8 mouse cellular contexts compared by ENCODE assay signal in genomic region chr1:93114713-93115463, GRCm38 (mm10). TPM values are rescaled to one million over a fixed set of nuclear protein-coding genes. Genes with fewer than 3 reads are reported as not detected.
DNase-seq lines count a peak whose midpoint lies in the region; ATAC-seq and TF ChIP-seq lines count a peak whose summit lies in the region.

No protein-coding gene starts in this region.

- TF ChIP-seq EP300 in liver, postnatal 0 days (IDR thresholded peaks at IDR 0.05; ENCODE audit: low read depth) = no peak

- no peak overlapping the region for H3K27ac ChIP-seq in embryonic fibroblast, embryonic 13.5 days (ENCODE audit: insufficient read depth, low read length)
- no peak overlapping the region for H3K27ac ChIP-seq in liver, postnatal 0 days (ENCODE audit: low read depth)
- no peak overlapping the region for H3K27ac ChIP-seq in olfactory bulb, adult 2 months (ENCODE audit: insufficient read depth, low read depth, low read length)

- no peak overlapping the region for H3K9ac ChIP-seq in liver, postnatal 0 days (replicated peaks)

- H3K27me3 ChIP-seq in liver, postnatal 0 days (ENCODE audit: insufficient read depth, low read length) = no peaks in the 10 kb centered on the region

- peak; percentile 42; the same call in 1 of the 2 replicates for TF ChIP-seq POLR2A in brain, embryonic 14.5 days (IDR thresholded peaks at IDR 0.05; ENCODE audit: borderline replicate concordance, extremely low read depth, insufficient read depth, insufficient read length, poor library complexity, severe bottlenecking)
- TF ChIP-seq POLR2A in embryonic fibroblast, embryonic 13.5 days (IDR thresholded peaks at IDR 0.05; ENCODE audit: low read depth, low read length) = no peak
- no peak for TF ChIP-seq POLR2A in olfactory bulb, adult 2 months (IDR thresholded peaks at IDR 0.05; ENCODE audit: insufficient read depth, low read depth, low read length)

- peak overlapping the region; percentile 53 for H3K4me2 ChIP-seq in liver, postnatal 0 days (ENCODE audit: low read depth, low read length)

- 27% methylated on average over 21 of the region's 21 CpGs for WGBS in large intestine, adult 2 months
- WGBS in liver, postnatal 0 days (ENCODE audit: insufficient replicate concordance) = 31% methylated on average over 21 of the region's 21 CpGs
- WGBS in olfactory bulb, adult 2 months = 28% methylated on average over 21 of the region's 21 CpGs

- peak; percentile 44; the same call in 1 of the 2 replicates for ATAC-seq in liver, postnatal 0 days

- peak overlapping the region; percentile 40 for H3K4me3 ChIP-seq in embryonic fibroblast, embryonic 13.5 days (ENCODE audit: insufficient read depth, low read length)
- H3K4me3 ChIP-seq in liver, postnatal 0 days (ENCODE audit: low read depth, low read length) = 0 out of 2 replicates have a peak overlapping the region, but pooled peaks have one; percentile 7
- peak overlapping the region; percentile 42 for H3K4me3 ChIP-seq in olfactory bulb, adult 2 months (ENCODE audit: insufficient read depth, low read depth, low read length)

- no peaks in the 10 kb centered on the region for H3K36me3 ChIP-seq in liver, postnatal 0 days (replicated peaks; ENCODE audit: insufficient read depth, low read length)

- no peak for TF ChIP-seq CTCF in brain, embryonic 14.5 days (IDR thresholded peaks at IDR 0.05; ENCODE audit: borderline replicate concordance, extremely low read depth, insufficient read depth, insufficient read length)
- no peak for TF ChIP-seq CTCF in embryonic fibroblast, embryonic 13.5 days (IDR thresholded peaks at IDR 0.05; ENCODE audit: borderline replicate concordance, insufficient read depth, low read length)
- no peak for TF ChIP-seq CTCF in liver, postnatal 0 days (IDR thresholded peaks at IDR 0.05; ENCODE audit: low read depth)
- no peak for TF ChIP-seq CTCF in olfactory bulb, adult 2 months (IDR thresholded peaks at IDR 0.05; ENCODE audit: insufficient read depth, low read depth, low read length)

- H3K9me3 ChIP-seq in liver, postnatal 0 days (ENCODE audit: low read length) = no peaks in the 10 kb centered on the region

- H3K4me1 ChIP-seq in embryonic fibroblast, embryonic 13.5 days (ENCODE audit: control insufficient read depth, insufficient read depth, low read length) = no peaks in the 10 kb centered on the region
- H3K4me1 ChIP-seq in liver, postnatal 0 days (ENCODE audit: insufficient read depth) = 0 out of 2 replicates have a peak, but pooled peaks cover 5% of the 10 kb centered on the region
- H3K4me1 ChIP-seq in olfactory bulb, adult 2 months (ENCODE audit: control insufficient read depth, insufficient read depth, low read length) = peaks cover 8% of the 10 kb centered on the region

- peak; percentile 98 for DNase-seq in ES-CJ7 (ENCODE audit: low read depth, low spot score)
- peak; percentile 99 for DNase-seq in brain, embryonic 14.5 days (ENCODE audit: low read depth)
- peak; percentile 47 to 50 for DNase-seq in heart, postnatal 14 days
- DNase-seq in large intestine, adult 2 months (ENCODE audit: low read depth, low spot score) = peak; percentile 31
- DNase-seq in liver, postnatal 0 days = peak; percentile 57
- peak; percentile 78 for DNase-seq in yolk sac, embryonic 10.5 days (ENCODE audit: low spot score)

- intact Hi-C loops in heart, postnatal 14 days (cut with DNase I) = no loop called here

RNA-seq across cellular contexts. Expression of gene Kif1a, which starts 13.1 kb away (rescaled TPM):
- polyA plus RNA-seq in brain, embryonic 14.5 days (2012; rRNA removed) = 117 and 213 TPM in 2 replicates
- polyA plus RNA-seq in embryonic fibroblast, embryonic 13.5 days (2011; ENCODE audit: insufficient read length, low read depth, missing spikeins) = 29.3 and 42.6 TPM in 2 replicates
- 1 to 10 TPM; 1.7 to 2.6 TPM for total RNA-seq in heart, postnatal 14 days (2021)
- 1.4 and 2.7 TPM in 2 replicates for polyA plus RNA-seq in large intestine, adult 2 months (2012; rRNA removed)
- 0.17 and 0.28 TPM in 2 replicates for polyA plus RNA-seq in liver, postnatal 0 days (2015; fragmentation: Nextera tagmentation; extraction: Ambion mirVana)
- 456 and 729 TPM in 2 replicates for polyA plus RNA-seq in olfactory bulb, adult 2 months (2012; ENCODE audit: insufficient read depth, insufficient read length, low replicate concordance, missing spikeins)

RNA-seq across cellular contexts. Expression of gene Agxt, which starts 20.2 kb away (rescaled TPM):
- not detected in 2 replicates for polyA plus RNA-seq in brain, embryonic 14.5 days (2012; rRNA removed)
- not detected in 2 replicates for polyA plus RNA-seq in embryonic fibroblast, embryonic 13.5 days (2011; ENCODE audit: insufficient read length, low read depth, missing spikeins)
- total RNA-seq in heart, postnatal 14 days (2021) = not detected
- 0.14 and 0.34 TPM in 2 replicates for polyA plus RNA-seq in large intestine, adult 2 months (2012; rRNA removed)
- 443 and 456 TPM in 2 replicates for polyA plus RNA-seq in liver, postnatal 0 days (2015; fragmentation: Nextera tagmentation; extraction: Ambion mirVana)
- not detected in 2 replicates for polyA plus RNA-seq in olfactory bulb, adult 2 months (2012; ENCODE audit: insufficient read depth, insufficient read length, low replicate concordance, missing spikeins)

RNA-seq across cellular contexts. Expression of gene 2310007B03Rik, which starts 45.9 kb away (rescaled TPM):
- polyA plus RNA-seq in brain, embryonic 14.5 days (2012; rRNA removed) = 0.62 and 0.74 TPM in 2 replicates
- not detected in 2 replicates for polyA plus RNA-seq in embryonic fibroblast, embryonic 13.5 days (2011; ENCODE audit: insufficient read length, low read depth, missing spikeins)
- not detected for total RNA-seq in heart, postnatal 14 days (2021)
- 8.4 and 10.3 TPM in 2 replicates for polyA plus RNA-seq in large intestine, adult 2 months (2012; rRNA removed)
- 0.51 and 0.99 TPM in 2 replicates for polyA plus RNA-seq in liver, postnatal 0 days (2015; fragmentation: Nextera tagmentation; extraction: Ambion mirVana)
- polyA plus RNA-seq in olfactory bulb, adult 2 months (2012; ENCODE audit: insufficient read depth, insufficient read length, low replicate concordance, missing spikeins) = not detected in 2 replicates

RNA-seq across cellular contexts. Expression of gene Crocc2, which starts 53.6 kb away (rescaled TPM):
- 0.44 and 0.51 TPM in 2 replicates for polyA plus RNA-seq in brain, embryonic 14.5 days (2012; rRNA removed)
- 0.20 and 0.32 TPM in 2 replicates for polyA plus RNA-seq in embryonic fibroblast, embryonic 13.5 days (2011; ENCODE audit: insufficient read length, low read depth, missing spikeins)
- under 1 TPM; 0.20 to 0.24 TPM for total RNA-seq in heart, postnatal 14 days (2021)
- polyA plus RNA-seq in large intestine, adult 2 months (2012; rRNA removed) = 0.07 and 0.09 TPM in 2 replicates
- polyA plus RNA-seq in liver, postnatal 0 days (2015; fragmentation: Nextera tagmentation; extraction: Ambion mirVana) = not detected in 2 replicates
- not detected in 2 replicates for polyA plus RNA-seq in olfactory bulb, adult 2 months (2012; ENCODE audit: insufficient read depth, insufficient read length, low replicate concordance, missing spikeins)

Comparison
In these comparisons a context has a peak if more than half of its experiments do, and no peak if none do; other contexts are left out.
1. DNase-seq: peak in every context shown above with its lines; median percentile 99 in brain, embryonic 14.5 days; 98 in ES-CJ7; 78 in yolk sac, embryonic 10.5 days; 57 in liver, postnatal 0 days; 48 in heart, postnatal 14 days; 31 in large intestine, adult 2 months.
2. RNA of gene Agxt, which starts 20.2 kb away (polyA plus RNA-seq): 443 to 456 TPM in liver, postnatal 0 days; 0.14 to 0.34 TPM in large intestine, adult 2 months, not detected in brain, embryonic 14.5 days, not detected in embryonic fibroblast, embryonic 13.5 days and not detected in olfactory bulb, adult 2 months; every median in the first group is over 100 times any median in the second.
3. Peak in every context shown above with its lines, with median percentiles within 50 percentile points of each other: H3K4me3 ChIP-seq.